Mouse (Mus musculus): Measurements from ENCODE around the gene Hs3st3a1. TPM values are rescaled to one million over a fixed set of nuclear protein-coding genes. Genes with fewer than 3 reads are reported as not detected.

The Hs3st3a1 gene
- 0.52 TPM for polyA plus RNA-seq (2014; fragmentation: Illumina TruSeq; extraction: RNeasy Lipid Tissue Mini Kit (QIAGEN cat#74804); ENCODE audit: low replicate concordance)

GRCm38 (mm10) chr11:64434611-64435545 lies at the start of gene Hs3st3a1:
Gene Hs3st3a1, plus strand, starts transcription at chr11:64435332.

GRCm38 (mm10) chr11:64436412-64436727 lies 1.2 kb downstream of the Hs3st3a1 start, which contains the start of gene F930015N05Rik:
Gene F930015N05Rik, minus strand, starts transcription at chr11:64436653.

Other genes with a start within 250 kb of the Hs3st3a1 start
- gene F930015N05Rik, start 1.3 kb downstream of the Hs3st3a1 start, polyA plus RNA-seq (2014; fragmentation: Illumina TruSeq; extraction: RNeasy Lipid Tissue Mini Kit (QIAGEN cat#74804); ENCODE audit: low replicate concordance): not detected

Data from small intestine, adult 10 weeks (tissue).